Mouse (Mus musculus): Measurements from ENCODE around the gene Ddt. TPM values are rescaled to one million over a fixed set of nuclear protein-coding genes. Genes with fewer than 3 reads are reported as not detected.

Gene Ddt
- polyA plus RNA-seq (2012; fragmentation: generic; extraction: Trizol), result 10 to 100 TPM; 42.5 to 79.9 TPM

DNA sequence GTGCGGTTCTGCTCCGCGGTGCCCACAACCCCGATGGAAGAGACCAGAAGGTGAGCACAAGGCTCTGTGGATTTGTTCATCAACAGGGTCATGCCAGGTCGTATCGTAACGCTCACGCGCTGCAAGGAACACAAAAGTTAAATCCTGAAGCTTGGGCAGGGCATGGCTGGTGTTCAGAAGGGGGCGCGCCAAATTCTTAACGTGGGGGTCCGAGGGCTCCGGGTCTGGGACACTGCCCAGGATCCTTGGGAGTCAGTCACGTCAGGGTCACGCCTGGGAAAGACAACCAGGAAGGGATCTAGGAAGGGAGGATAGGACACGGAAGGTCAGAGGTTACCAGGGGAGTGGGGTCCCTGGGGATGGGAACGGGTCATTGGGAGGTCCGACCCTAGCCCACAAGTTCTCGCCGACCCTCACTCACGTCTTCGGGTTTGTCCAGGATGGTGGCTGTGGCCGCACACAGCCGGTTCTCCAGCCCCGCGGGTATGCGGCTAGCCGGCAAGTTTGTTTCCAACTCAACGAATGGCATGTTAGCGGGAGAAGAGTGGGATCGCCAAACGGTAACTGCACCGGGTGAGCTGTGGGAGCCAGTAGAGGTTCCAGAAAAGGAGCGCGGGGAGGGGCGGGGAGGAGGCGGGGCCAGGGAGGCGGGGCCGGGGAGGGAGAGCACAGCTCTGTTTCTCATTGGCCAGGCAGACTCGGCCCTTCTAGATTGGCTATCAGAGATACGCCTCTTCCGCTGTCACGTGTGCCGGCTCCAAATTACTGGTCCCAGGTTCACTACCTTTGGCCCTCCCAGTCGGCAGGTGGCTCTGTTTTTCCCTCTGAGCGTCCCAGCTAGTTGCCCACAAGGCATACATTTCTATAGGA, at the start of gene Ddt:
Ddt (minus strand) TSS at position 620 of the 870 bp plus-strand sequence.

DNA sequence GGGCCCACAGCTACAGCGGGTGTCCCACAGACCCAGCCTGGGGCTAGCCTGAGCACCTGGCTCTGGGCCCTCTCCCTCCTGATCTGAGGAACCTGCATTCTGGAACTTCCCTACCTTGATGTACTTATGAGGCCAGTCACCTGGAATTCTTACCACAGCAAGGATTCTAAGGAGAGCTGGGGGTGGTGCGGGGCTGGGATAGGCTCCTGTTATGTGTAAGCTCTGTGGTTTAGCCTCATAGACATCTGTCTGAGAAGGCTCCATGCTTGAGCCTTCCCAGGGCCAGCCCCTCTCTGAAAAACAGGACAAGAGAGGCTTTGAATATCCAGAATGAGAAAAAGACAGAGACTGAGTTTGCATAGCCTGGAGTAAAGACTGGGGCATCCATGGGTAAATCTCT, 49.2 kb upstream of the Ddt start, which contains the start of gene Gstt4:
Gstt4 (minus strand) TSS at position 101 of the 400 bp plus-strand sequence.

DNA sequence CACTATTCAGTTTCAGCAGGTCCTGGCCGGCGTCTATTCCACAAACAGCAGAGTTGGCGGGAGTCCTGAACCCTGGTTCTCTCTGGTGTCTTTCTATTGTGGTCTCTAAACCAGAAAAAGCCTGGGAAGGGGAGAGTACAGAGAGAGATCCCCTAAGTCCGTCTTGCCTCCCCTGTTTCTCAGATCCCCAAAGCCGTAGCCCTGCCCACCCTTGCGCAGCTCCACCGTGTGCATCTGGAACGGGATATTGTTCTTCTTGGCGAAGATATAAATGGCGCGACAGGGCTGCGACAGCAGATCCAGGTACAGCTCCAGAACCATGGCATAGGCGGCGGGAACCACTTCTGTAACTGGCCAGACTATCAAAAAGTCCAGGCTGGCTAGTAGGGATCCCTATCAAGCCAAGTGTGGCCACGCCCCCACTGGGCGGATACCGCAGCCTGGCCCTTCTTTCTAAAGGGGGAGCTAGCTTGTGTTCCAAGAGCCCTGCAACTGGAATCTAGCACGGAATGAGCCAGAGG, 25.0 kb upstream of the Ddt start, which contains the start of gene Gstt1:
Gstt1 (minus strand) TSS at position 409 of the 521 bp plus-strand sequence.

DNA sequence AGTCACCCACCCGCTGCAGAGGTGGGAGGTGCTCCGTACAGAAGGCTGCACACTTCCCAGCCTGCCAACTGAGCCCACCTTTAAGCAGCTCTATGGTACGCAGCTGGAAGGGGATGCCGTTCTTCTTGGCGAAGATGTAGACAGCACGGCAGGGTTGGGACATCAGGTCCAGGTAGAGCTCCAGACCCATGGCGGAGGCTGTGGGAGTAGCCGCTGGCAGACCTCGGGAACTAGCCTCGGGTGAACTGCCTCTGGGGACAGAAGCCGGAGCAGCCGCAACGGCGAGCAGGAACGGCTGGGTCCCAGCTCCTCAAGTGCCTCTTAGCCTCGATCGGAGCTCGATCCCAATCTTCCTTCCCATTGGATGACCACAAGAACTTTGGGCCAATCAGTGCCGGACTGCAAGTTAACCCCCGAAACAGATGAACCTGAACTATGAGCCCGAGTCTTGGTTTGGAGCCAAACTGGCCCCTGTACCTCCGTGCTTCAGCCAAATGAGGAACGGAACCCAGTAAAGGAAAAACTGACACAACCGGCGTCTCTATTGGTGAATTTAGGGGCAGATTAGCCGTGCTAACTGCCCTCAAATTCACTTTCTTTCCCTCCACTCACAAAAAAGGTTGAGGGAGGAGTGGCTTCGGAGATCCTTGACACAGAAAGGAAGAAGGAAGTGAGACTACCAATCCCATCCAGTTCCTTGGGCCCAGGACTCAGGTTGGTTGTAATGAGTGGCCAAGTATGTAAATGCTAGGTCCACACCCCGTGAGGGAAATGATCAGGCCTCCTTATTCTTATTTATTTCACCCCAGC, 7.8 kb upstream of the Ddt start, which contains the start of the genes Gm20441 and Gstt3:
Gm20441 (minus strand) TSS at position 186 of the 810 bp plus-strand sequence.
Gstt3 (minus strand) TSS at position 646 of the 810 bp plus-strand sequence.

DNA sequence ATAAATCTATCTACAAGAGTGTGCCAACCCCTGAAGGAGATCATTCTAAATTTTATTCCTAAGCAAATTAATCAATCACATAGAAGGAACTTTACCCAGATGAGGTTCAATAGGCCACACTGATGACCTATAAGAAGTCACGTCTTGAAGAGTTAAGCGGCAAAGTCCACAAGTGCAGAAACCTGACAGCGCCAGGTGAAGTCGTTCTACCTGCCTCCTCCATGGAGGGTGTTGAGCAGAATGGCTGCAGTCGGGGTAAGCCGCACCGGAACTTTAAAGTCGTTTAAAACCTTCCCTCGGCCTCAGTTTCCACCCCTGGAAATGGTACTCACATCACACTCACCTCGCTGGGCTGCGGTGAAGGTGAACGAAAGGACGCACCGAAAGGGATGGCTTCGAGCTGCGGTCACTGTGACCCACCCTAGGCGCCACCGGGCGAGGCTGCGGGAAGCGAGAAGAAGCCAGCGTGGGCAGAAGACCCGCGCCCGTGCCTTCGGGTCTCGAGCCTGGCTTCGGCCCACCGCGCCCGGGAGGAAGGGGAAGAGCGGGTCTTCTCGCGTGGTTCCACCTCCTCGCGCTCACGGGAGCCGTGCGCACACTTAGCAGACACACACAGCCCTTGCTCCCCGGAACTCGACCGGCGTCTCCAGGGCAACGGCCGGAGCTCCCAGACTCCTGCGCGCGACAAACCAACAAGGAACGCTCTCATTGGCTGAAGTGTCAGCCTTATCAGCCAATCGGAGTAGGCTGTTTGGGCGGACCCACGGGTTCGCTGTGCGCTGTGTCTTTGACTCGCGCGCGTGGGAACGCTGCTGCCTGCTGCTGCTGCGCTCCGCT, 9.3 kb downstream of the Ddt start, which contains the start of gene Cabin1:
Cabin1 (minus strand) TSS at position 660 of the 837 bp plus-strand sequence.

Other genes with a start within 250 kb of the Ddt start
- 10 to 100 TPM in 1 of 2 experiments, 1 to 10 TPM in 1; 3.5 to 32.0 TPM for gene Lrrc75b, start 213.1 kb downstream of the Ddt start, polyA plus RNA-seq (2012; fragmentation: generic; extraction: Trizol)
- 1 to 10 TPM in 1 of 2 experiments, under 1 TPM in 1; 0.19 to 1.8 TPM for gene Ggt1, start 211.8 kb downstream of the Ddt start, polyA plus RNA-seq (2012; fragmentation: generic; extraction: Trizol)
- 1 to 10 TPM in 1 of 2 experiments, under 1 TPM in 1; 0.02 to 2.8 TPM for gene Ggt5, start 184.1 kb downstream of the Ddt start, polyA plus RNA-seq (2012; fragmentation: generic; extraction: Trizol)
- 1 to 10 TPM in 1 of 2 experiments, under 1 TPM in 1; 0.04 to 8.0 TPM for gene Susd2, start 129.4 kb downstream of the Ddt start, polyA plus RNA-seq (2012; fragmentation: generic; extraction: Trizol)
- 10 to 100 TPM; 10.8 to 44.7 TPM for gene Cabin1, start 9.1 kb downstream of the Ddt start, polyA plus RNA-seq (2012; fragmentation: generic; extraction: Trizol)
- gene Gm20441, start 7.5 kb upstream of the Ddt start, polyA plus RNA-seq (2012; fragmentation: generic; extraction: Trizol), result not detected
- gene Gstt3, start 8.0 kb upstream of the Ddt start, polyA plus RNA-seq (2012; fragmentation: generic; extraction: Trizol), result 1 to 10 TPM in 1 of 2 experiments, under 1 TPM in 1; 0.42 to 3.1 TPM
- gene Gstt1, start 25.2 kb upstream of the Ddt start, polyA plus RNA-seq (2012; fragmentation: generic; extraction: Trizol), result 10 to 100 TPM in 1 of 2 experiments, 1 to 10 TPM in 1; 6.2 to 43.9 TPM
- gene Gstt4, start 49.1 kb upstream of the Ddt start, polyA plus RNA-seq (2012; fragmentation: generic; extraction: Trizol), result not detected
- gene Gstt2, start 64.0 kb upstream of the Ddt start, polyA plus RNA-seq (2012; fragmentation: generic; extraction: Trizol), result 1 to 10 TPM in 1 of 2 experiments, under 1 TPM in 1; 0.08 to 1.2 TPM
- gene Mif, start 86.8 kb upstream of the Ddt start, polyA plus RNA-seq (2012; fragmentation: generic; extraction: Trizol), result 1,000 to 10,000 TPM in 1 of 2 experiments, 100 to 1,000 TPM in 1; 771 to 3,948 TPM
- under 1 TPM in 1 of 2 experiments, not detected in 1; 0.45 TPM for gene Derl3, start 120.0 kb upstream of the Ddt start, polyA plus RNA-seq (2012; fragmentation: generic; extraction: Trizol)
- gene Smarcb1, start 148.2 kb upstream of the Ddt start, polyA plus RNA-seq (2012; fragmentation: generic; extraction: Trizol), result 100 to 1,000 TPM; 149 to 179 TPM
- 1 to 10 TPM in 1 of 2 experiments, under 1 TPM in 1; 0.40 to 2.4 TPM for gene Chchd10, start 159.7 kb upstream of the Ddt start, polyA plus RNA-seq (2012; fragmentation: generic; extraction: Trizol)
- gene Mmp11, start 163.1 kb upstream of the Ddt start, polyA plus RNA-seq (2012; fragmentation: generic; extraction: Trizol), result 10 to 100 TPM; 27.3 to 82.1 TPM
- gene Gm867, start 167.3 kb upstream of the Ddt start, polyA plus RNA-seq (2012; fragmentation: generic; extraction: Trizol), result not detected
- not detected for gene Vpreb3, start 169.6 kb upstream of the Ddt start, polyA plus RNA-seq (2012; fragmentation: generic; extraction: Trizol)
- not detected for gene Gm5134, start 181.1 kb upstream of the Ddt start, polyA plus RNA-seq (2012; fragmentation: generic; extraction: Trizol)